Mouse (Mus musculus) large intestine, adult 2 months (tissue): ENCODE measurements around the gene Gm7137. TPM values are rescaled to one million over a fixed set of nuclear protein-coding genes. Genes with fewer than 3 reads are reported as not detected.
"Not testable (repeated sequence)": the region's sequence is repeated elsewhere in the genome, so short reads cannot be mapped to it uniquely, and the experiment has no call there.

Experiments used
- DNase-seq: peaks from one replicate; pipeline ENCODE4 v3.0.0-alpha.2; 2012; ENCODE audit warnings: low read depth, low spot score
- WGBS: fragments of 180-500 bp; shearing (Covaris S2); methylation state at CpG from one replicate; pipeline ENCODE4 v1.1.7; 2018; 5-methylcytosine and 5-hydroxymethylcytosine counted together
- polyA plus RNA-seq: library from polyadenylated mRNA; depleted of rRNA; stranded (reverse); fragments of >200 nt; gene quantifications from 2 replicates; pipeline ENCODE4 v1.2.3, GENCODE M21; 2012; rRNA removed

Gene Gm7137
- not detected in 2 replicates for polyA plus RNA-seq

DNA sequence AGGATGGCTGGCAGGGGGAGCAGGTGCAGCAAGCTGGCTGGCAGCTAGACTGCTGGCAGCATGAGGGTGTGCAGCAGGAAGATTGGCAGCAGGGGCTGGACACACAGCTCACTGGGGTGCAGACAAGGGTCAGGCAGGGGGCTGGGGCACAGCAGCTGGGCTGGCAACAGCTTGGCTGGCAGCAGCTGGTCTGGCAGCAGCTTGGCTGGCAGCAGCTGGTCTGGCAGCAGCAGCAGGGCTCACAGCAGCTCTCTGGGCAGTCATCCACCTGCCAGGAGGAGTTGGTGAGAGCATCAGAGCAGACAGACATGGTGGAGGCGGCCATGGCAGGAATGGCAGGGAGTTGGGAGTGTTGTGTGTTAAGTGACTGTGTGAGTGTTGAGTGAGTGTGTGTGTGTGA lies at the start of gene Gm7137:
Gene Gm7137, minus strand, starts transcription at position 325 of the 400 bp plus-strand sequence.
- DNase-seq = not testable (repeated sequence)
- WGBS = 71% methylated on average over 1 of the region's 1 CpGs

GRCm38 (mm10) chr10:77835647-77836046 lies 47.6 kb upstream of the Gm7137 start, which contains the start of gene Krtap10-10:
TSS of gene Krtap10-10 (plus strand) at chr10:77835947.
- no peak for DNase-seq
- WGBS = 67% methylated on average over 9 of the region's 9 CpGs

GRCm38 (mm10) chr10:77826951-77827350 lies 39.0 kb upstream of the Gm7137 start, which contains the start of gene Krtap10-4:
TSS of gene Krtap10-4 (minus strand) at chr10:77827095.
- WGBS = 37% methylated on average over 6 of the region's 6 CpGs
- DNase-seq = no peak

GRCm38 (mm10) chr10:77819203-77819602 lies 31.2 kb upstream of the Gm7137 start:
- WGBS = 42% methylated on average over 4 of the region's 4 CpGs
- no peak for DNase-seq

- WGBS = 96% methylated on average over 4 of the region's 4 CpGs
- no peak for DNase-seq
Measured at GRCm38 (mm10) chr10:77818523-77818922, 30.5 kb upstream of the Gm7137 start.

DNA sequence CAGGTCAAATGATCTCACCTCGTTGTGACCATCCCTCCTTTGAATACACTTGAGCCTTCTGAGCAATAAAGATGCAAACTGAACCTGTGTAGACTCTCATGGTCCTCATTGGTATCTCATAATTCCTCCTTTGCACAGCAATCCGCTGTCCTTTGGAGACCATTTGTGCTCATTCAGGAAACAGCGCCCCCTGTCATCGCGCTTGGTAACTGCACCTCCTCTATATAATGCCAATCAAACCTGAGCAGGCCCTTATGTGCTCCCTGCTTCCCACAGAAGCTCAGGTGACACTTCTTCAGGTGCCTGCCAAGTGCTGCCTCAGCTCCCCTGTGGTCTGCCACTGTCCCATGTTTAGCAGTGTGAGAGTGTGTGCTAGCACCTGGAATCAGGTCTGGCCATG lies 27.5 kb upstream of the Gm7137 start:
- DNase-seq = no peak
- WGBS = 30% methylated on average over 5 of the region's 5 CpGs

DNA sequence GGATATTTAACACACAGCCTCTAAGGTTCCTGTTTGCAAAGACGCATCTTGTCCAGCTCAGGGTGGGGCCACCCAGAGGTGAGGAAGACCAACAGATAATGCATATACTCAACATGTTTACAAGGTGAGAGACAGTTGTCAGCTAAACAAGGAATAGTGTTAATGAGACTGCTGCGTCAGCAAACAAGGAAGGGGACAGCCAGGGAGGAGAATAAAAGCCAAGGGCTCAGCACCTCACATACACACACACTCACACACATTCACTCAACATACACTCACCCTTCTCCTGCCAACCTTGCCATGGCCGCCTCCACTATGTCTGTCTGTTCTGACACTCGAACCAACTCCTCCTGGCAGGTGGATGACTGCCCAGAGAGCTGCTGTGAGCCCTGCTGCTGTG lies 26.4 kb upstream of the Gm7137 start, which contains the start of gene Gm2696:
Gene Gm2696, plus strand, starts transcription at position 301 of the 400 bp plus-strand sequence.
- no peak for DNase-seq
- WGBS = 36% methylated on average over 4 of the region's 4 CpGs

DNA sequence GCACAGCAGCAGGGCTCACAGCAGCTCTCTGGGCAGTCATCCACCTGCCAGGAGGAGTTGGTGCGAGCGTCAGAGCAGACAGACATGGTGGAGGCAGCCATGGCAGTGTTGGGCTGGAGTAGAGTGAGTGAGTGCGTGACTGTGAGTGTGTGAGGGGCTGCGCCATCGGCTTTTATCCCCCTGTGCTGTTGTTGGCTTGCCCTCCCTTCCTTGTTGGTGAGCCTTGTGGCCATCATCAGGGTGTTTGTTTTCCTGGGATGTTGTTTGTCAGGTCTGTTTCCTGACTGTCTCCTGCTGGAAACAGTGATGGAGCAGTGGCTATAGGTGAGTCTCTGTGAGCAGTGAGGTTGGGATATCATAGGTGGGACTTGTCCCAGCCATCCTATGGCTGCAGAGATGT lies 23.7 kb upstream of the Gm7137 start, which contains the start of gene Gm9507:
Gene Gm9507, minus strand, starts transcription at position 101 of the 400 bp plus-strand sequence.
- WGBS = 55% methylated on average over 5 of the region's 5 CpGs
- DNase-seq = no peak

- 28% methylated on average over 3 of the region's 3 CpGs for WGBS
- DNase-seq = no peak
Measured at GRCm38 (mm10) chr10:77804095-77804494, 16.1 kb upstream of the Gm7137 start.

DNA sequence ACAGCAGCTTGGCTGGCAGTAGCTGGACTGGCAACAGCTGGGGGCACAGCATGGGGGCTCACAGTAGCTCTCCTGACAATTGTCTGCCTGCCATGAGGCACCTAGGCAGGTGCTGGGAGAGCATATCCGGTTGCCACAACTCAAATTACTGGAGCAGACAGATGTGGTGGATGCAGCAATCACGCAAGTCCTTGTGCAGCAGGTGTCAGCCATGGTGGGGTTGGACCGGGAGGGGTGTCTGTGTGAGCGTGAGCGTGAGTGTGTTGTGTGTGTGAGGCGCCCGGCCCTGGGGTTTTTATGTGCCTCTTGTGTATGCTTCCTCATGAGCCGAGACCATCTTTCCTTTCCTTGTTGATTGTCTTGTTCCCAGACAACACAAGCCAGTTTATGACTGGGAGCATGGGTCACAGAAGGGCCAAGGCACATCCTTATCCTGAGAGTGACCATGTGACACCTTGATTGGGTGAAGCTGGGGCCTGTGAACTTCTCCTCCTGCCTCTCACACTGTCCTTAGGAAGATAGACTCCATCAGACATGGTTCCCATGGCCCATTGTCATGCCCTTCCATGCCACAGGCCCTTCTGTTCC lies 11.0 kb upstream of the Gm7137 start, which contains the start of gene Gm19668:
Gene Gm19668, minus strand, starts transcription at position 213 of the 588 bp plus-strand sequence.
- no peak for DNase-seq
- WGBS = 33% methylated on average over 8 of the region's 8 CpGs

DNA sequence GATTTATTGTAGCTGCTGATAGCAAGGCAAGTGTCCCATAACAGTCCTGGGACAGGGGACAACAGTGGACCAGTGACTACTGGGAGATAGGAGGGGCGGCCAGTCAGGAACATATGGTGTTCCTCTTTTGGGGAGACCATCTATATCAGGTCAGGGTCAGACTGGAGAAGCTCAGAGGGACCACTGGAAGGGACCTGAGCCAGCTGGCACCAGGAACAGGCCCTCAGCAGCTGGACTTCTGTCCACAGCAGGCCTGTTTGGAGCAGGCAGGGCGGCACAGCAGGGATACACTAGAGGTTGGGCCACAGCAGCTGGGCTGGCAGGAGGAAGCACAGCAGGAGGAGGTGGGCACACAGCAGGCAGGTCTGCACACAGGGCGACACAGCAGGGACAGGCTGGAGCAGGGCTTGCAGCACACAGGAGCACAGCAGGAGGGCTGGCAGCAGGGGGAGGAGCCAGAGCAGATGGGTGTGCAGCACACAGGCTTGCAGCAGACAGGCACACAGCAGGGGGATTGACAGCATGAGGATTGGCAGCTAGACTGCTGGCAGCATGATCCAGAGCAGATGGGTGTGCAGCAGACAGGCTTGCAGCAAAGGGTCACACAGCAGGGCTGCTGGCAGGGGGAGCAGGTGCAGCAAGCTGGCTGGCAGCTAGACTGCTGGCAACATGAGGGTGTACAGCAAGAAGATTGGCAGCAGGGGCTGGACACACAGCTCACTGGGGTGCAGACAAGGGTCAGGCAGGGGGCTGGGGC lies 10.3 kb upstream of the Gm7137 start:
- not testable (repeated sequence) for DNase-seq
- WGBS = 52% methylated on average over 3 of the region's 3 CpGs

DNA sequence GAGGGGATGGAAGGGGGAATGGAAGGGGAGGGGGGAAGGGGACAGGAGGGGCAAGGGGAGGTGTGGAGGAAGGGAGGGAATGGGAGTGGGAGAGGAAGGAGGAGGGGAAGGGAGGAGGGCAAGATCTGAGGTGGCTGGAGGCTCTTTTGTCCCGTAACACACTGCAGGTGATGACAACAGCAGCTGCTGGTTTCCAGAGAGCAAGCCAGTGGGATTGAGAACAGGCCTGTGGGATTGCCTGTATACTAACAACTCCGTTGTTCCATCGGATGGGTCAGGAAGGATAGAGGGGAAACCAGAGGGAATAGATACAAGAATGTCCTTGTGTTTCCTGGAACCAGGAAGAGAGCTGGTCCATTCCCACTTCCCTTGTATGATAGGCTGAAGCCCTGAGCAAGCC lies 9.7 kb upstream of the Gm7137 start:
- no peak for DNase-seq
- WGBS = 50% methylated on average over 3 of the region's 3 CpGs

- WGBS = 55% methylated on average over 2 of the region's 2 CpGs
- no peak for DNase-seq
Measured at GRCm38 (mm10) chr10:77794976-77795375, 7.0 kb upstream of the Gm7137 start, which contains the start of gene Gm9639. TSS of gene Gm9639 (minus strand) at chr10:77795076.

GRCm38 (mm10) chr10:77788621-77789020 lies 621 bp upstream of the Gm7137 start:
- no peak for DNase-seq
- 77% methylated on average over 2 of the region's 2 CpGs for WGBS

GRCm38 (mm10) chr10:77783396-77783795 lies 4.6 kb downstream of the Gm7137 start:
- 84% methylated on average over 3 of the region's 3 CpGs for WGBS
- not testable (repeated sequence) for DNase-seq

- 44% methylated on average over 1 of the region's 1 CpGs for WGBS
- DNase-seq = not testable (repeated sequence)
Measured at GRCm38 (mm10) chr10:77782442-77782841, 5.6 kb downstream of the Gm7137 start, which contains the start of gene Gm3250. TSS of gene Gm3250 (minus strand) at chr10:77782542.

- not testable (repeated sequence) for DNase-seq
- 50% methylated on average over 1 of the region's 1 CpGs for WGBS
Measured at GRCm38 (mm10) chr10:77776844-77777243, 11.2 kb downstream of the Gm7137 start, which contains the start of gene Gm7138. TSS of gene Gm7138 (minus strand) at chr10:77776944.

GRCm38 (mm10) chr10:77772142-77772541 lies 15.9 kb downstream of the Gm7137 start:
- 80% methylated on average over 1 of the region's 3 CpGs for WGBS
- not testable (repeated sequence) for DNase-seq

GRCm38 (mm10) chr10:77771225-77771624 lies 16.8 kb downstream of the Gm7137 start, which contains the start of gene Gm3238:
TSS of gene Gm3238 (minus strand) at chr10:77771325.
- DNase-seq = not testable (repeated sequence)
- 50% methylated on average over 1 of the region's 1 CpGs for whole genome bisulfite sequencing

GRCm38 (mm10) chr10:77769727-77770126 lies 18.3 kb downstream of the Gm7137 start:
- WGBS = 76% methylated on average over 1 of the region's 1 CpGs
- no peak for DNase-seq
